Mouse (Mus musculus) lung, adult 2 months (tissue): Measurements from ENCODE around the gene Cttnbp2nl.

Experiments
- CTCF ChIP-seq: fragments of 200-500 bp; IDR thresholded peaks from 2 replicates; pipeline ENCODE4 v1.5.1; 2011; ENCODE audit warnings: mild to moderate bottlenecking, low read length, control low read depth; ENCODE audit not compliant: insufficient read depth
- POLR2A ChIP-seq: fragments of 200-500 bp; IDR thresholded peaks from 2 replicates; pipeline ENCODE4 v1.6.1; 2011; ENCODE audit warnings: low read depth, mild to moderate bottlenecking, control low read depth, low read length, borderline replicate concordance; ENCODE audit errors: extremely low read depth

DNA sequence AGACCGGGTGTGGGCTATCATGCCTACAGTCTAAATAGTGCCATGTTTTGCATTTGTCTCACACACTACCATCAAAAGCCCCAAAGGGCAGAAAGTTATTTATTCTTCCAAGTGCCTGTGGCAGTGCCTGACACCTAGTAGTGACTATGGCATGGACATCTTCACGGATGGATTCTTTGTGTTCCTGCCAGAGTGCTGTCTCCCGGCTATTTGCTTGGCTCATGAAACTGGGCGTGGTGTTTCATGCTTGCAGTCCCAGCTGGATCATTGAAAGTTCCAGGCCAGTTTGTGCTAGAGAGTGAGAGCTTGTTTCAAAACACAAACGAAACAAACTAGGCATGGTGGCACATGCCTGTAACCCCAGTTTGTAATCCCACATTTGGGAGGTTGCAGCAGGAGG is 61.2 kb downstream of the Cttnbp2nl start:
- no peak for TF ChIP-seq POLR2A
- no peak for TF ChIP-seq CTCF
